Mouse (Mus musculus) heart, adult 9 months (tissue): ENCODE data around the gene Gm9513.

Experiments used
- DNase-seq, 2 experiments: peaks; one replicate each; pipeline ENCODE4 v3.0.0; 2022; ENCODE audit warnings: low spot score in 2 of 2

The Gm9513 gene

DNA sequence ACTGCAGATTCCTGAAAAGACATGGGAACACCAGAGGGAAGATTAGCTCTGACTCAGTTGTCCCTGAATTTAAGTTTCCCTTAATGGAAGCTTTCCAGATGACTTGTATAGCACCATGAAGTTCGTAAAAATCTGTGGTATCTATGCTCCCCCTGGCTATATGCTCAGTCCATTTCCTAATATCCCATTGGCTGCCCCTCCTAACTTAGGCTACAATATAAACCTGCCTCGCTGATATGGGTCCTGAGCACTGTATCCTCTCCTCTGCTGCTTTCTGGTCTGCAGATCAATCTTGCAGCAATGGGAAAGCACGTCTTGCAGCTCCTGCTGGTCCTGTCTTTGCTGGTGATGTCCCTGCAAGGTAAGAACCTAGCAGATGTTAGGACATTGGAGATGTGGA, at the start of gene Gm9513:
TSS of gene Gm9513 (plus strand) at position 301 of the 400 bp plus-strand sequence.
- no peak for DNase-seq

DNA sequence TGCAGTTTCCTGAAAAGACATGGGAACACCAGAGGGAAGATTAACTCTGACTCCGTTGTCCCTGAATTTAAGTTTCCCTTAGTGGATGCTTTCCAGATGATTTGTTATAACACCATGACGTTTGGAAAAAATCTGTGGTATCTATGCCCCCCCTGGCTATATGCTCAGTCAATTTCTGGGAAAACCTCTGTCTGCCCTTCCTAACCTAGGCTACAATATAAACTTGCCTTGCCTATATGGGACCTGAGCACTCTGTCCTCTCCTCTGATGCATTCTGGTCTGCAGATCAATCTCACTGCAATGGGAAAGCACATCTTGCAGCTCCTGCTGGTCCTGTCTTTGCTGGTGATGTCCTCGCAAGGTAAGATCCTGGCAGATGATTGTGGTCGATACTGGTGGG, 43.9 kb upstream of the Gm9513 start, which contains the start of gene Gm7257:
TSS of gene Gm7257 (plus strand) at position 301 of the 400 bp plus-strand sequence.
- DNase-seq: no peak

DNA sequence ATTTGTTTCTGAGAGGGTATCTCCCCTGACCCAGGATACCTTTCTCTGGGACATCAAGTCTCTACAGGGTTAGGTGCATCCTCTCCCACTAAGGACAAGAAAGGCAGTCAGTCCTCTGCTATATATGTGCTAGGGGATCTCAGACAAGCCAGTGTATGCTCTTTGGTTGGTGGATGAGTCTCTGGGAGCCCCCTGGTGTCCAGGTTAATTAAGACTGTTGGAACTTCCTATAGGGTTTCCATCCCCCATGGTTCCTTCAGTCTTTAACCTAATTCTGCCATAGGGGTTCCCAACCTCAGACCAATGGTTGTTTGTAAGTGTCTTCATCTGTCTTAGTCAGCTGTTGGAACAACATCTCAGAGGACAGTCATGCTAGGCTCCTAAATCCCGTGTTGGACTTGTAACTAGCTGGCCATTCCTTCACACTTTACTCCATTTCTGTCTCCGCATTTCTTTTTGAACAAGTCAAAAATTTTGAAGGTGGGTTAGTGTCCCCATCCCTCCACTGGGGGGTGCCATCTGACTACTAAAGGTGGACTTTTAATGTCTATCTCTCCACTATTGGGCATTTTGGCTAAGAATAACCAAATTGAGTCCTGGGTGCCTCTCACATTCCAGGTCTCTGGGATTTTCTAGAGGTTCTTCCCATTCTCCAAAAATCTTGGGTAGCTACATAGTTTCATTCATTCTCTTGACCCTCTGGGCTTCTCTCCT, 40.2 kb upstream of the Gm9513 start:
- no peak for DNase-seq

DNA sequence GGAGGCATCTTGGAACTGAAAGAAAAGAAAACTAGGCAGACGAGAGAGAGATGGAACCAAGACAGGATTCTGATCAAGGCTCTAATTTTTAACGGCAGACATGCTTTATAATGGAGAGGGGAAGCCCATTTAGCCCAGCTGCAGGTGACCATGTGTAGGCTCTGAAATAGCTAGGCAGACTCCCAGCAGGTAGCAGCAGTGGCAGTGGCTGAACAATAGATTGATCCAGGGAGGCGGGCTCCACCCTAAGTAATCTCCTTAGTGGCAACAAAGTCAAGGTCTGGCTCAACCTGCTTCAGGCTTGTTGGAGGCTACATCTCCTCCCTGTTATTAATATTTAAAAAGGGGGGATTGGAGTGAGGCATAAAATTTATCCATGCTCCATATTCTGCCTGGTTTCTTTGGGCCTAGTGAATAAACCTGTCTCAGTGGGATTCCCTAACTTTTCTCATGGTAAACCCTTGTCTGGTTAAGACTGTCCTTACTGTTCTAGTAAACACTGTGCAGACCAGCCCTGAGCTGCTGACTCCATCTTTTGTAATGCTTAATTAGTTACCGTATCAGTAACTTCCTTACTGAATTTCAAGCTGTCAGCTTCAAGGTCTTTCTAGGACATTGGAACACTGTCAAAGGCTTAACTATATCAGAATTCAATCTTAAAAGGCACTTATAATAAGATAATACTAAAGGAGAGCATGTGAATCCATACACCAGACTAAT, 19.2 kb downstream of the Gm9513 start:
- no peak for DNase-seq

DNA sequence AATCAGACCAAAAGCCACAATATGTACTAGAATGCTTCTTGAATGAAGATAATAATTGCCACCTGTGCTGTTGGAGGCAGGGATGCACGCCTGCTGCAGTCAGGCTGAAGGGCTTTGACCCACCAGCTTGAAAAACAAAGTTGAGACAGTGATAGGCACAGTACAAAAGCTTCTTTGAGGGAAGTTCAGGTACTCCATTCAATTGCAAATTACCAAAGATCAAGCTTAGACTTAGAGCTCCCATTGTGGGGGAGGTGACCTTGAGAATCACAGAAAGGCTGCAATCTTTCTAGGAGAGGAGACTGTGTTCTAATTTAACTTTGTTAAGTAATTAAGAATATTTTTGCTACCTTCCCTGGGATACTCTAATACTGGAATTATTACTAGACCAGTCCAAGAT, 20.4 kb downstream of the Gm9513 start:
- no peak for DNase-seq

DNA sequence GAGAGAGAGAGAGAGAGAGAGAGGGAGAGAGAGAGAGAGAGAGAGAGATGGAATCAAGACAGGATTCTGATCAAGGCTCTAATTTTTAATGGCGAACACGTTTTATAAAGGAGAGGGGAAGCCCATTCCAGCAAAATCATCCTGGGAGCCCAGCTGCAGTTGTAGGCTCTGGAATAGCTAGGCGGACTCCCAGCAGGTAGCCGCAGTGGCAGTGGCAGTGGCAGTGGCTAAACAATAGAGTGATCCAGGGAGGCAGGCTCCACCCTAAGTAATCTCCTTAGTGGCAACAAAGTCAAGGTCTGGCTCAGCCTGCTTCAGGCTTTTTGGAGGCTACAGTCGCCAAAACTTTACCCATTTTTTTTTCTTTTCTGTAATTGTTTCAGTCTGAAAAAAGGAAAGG, 28.8 kb downstream of the Gm9513 start:
- no peak for DNase-seq
